Mouse (Mus musculus) thymus, adult 2 months (tissue): ENCODE measurements at regions not wholly inside any gene's neighbourhood (a gene's known extent, or its start where the extent isn't known, plus 50 kb on each side); places are given as distances from the start of the nearest gene placed in this dataset.

ENCODE experiments used
- CTCF ChIP-seq: fragments of 200-500 bp; IDR thresholded peaks from 2 replicates; pipeline ENCODE4 v1.5.1; 2012; ENCODE audit warnings: mild to moderate bottlenecking, control low read depth, low read length, moderate library complexity, borderline replicate concordance; ENCODE audit not compliant: control insufficient read depth, poor library complexity, insufficient read depth; ENCODE audit errors: extremely low read depth
- POLR2A ChIP-seq: fragments of 200-500 bp; IDR thresholded peaks from 2 replicates; pipeline ENCODE4 v1.6.1; 2012; ENCODE audit warnings: mild to moderate bottlenecking, low read length, control low read depth, moderate library complexity; ENCODE audit not compliant: control insufficient read depth, poor library complexity, insufficient read depth; ENCODE audit errors: extremely low read depth

DNA sequence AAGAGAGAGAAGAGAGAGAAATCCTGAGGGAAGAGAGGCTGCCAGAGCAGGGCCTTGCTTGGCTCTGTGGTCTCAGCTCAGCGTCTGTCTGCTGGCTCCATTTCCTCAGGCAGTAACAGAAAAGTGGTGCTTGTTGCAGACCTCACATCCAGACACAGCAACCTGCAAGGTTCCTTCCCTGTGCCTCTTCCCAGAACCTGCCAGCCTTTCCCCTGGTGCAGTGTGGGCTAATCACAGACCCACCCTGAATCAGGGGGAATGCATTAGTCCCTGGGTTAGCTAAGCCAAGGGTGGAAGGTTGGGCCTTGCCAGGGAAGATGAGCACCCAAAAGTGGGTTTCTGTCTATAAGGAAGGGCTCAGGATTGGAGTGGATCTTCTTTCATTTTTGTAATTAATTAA is 75.2 kb upstream of the Syt6 start:
- TF ChIP-seq CTCF (no peak), POLR2A (no peak)
